Mouse (Mus musculus): Measurements from ENCODE around the gene Brd2. TPM values are rescaled to one million over a fixed set of nuclear protein-coding genes. Genes with fewer than 3 reads are reported as not detected.
"Not testable (repeated sequence)": the region's sequence is repeated elsewhere in the genome, so short reads cannot be mapped to it uniquely, and the experiment has no call there.

The Brd2 gene
- polyA plus RNA-seq, 1 experiment from 2014 or later = 74.9 TPM

GRCm38 (mm10) chr17:34152923-34153322 is 30.5 kb upstream of the Brd2 start, which contains the start of gene H2-DMb1:
Gene H2-DMb1 (plus strand): TSS chr17:34153072.
- Histone ChIP-seq H3K27ac (replicated peaks in 1 of 2; ENCODE audit: control insufficient read depth in 1 of 2, insufficient read depth in 1 of 2, low read depth in 2 of 2, low read length in 2 of 2) (no peak within 1 kb of the TSS), H3K9ac (ENCODE audit: low read length) (no peak within 1 kb of the TSS), H3K4me3 (ENCODE audit: control insufficient read depth in 1 of 2, insufficient read depth in 1 of 2, low read depth in 1 of 2, low read length in 2 of 2) (no peak within 1 kb of the TSS), H3K27me3 (ENCODE audit: control insufficient read depth, insufficient read depth, low read length) (no peaks in the 10 kb centered on the region), H3K36me3 (ENCODE audit: control insufficient read depth, insufficient read depth, low read length) (no peaks in the 10 kb centered on the region), H3K9me3 (ENCODE audit: control insufficient read depth, low read length) (no peaks in the 10 kb centered on the region), H3K4me2 (ENCODE audit: low read length) (no peak within 1 kb of the TSS), H3K4me1 (ENCODE audit: control insufficient read depth in 2 of 2, insufficient read depth in 2 of 2, low read length in 2 of 2) (no peaks in the 10 kb centered on the region)
- WGBS = 49% methylated on average over 4 of the region's 4 CpGs
- ATAC-seq (ENCODE audit: insufficient number of reproducible peaks, insufficient read depth, low FRiP score, low read depth) = no peak

DNA sequence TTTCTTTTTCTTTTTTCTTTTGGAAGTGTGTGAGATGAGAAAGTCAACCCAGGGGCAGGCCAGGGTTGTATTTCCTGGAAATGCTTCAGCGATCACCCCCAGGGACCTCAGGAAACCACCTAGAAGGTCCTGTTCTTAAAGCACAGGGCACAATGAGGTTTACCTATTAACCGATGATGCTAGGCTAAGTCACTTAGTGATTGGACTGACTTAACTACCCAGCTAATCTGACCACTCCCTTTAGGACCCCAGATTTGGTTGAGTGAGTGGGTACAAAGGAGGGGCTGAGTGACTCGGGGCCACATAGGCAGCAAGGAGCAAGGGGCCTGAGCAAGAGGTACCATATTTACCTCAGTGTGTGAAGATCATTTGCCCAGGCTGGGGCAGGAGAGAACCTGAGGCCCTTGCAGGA is 22.5 kb upstream of the Brd2 start:
- Histone ChIP-seq H3K27ac (replicated peaks in 1 of 2; ENCODE audit: control insufficient read depth in 1 of 2, insufficient read depth in 1 of 2, low read depth in 2 of 2, low read length in 2 of 2) (no peak overlapping the region), H3K9me3 (ENCODE audit: control insufficient read depth, low read length) (no peaks in the 10 kb centered on the region), H3K4me2 (ENCODE audit: low read length) (no peak overlapping the region), H3K4me3 (ENCODE audit: control insufficient read depth in 1 of 2, insufficient read depth in 1 of 2, low read depth in 1 of 2, low read length in 2 of 2) (no peak overlapping the region), H3K36me3 (ENCODE audit: control insufficient read depth, insufficient read depth, low read length) (no peaks in the 10 kb centered on the region), H3K27me3 (ENCODE audit: control insufficient read depth, insufficient read depth, low read length) (peaks cover 16% of the 10 kb centered on the region; the same call in 1 of the 2 replicates), H3K9ac (ENCODE audit: low read length) (no peak overlapping the region), H3K4me1 (ENCODE audit: control insufficient read depth in 2 of 2, insufficient read depth in 2 of 2, low read length in 2 of 2) (peaks cover 3% of the 10 kb centered on the region in 2 experiments; a peak in 2 of 4 replicates)
- WGBS = 69% methylated on average over 3 of the region's 3 CpGs
- ATAC-seq (ENCODE audit: insufficient number of reproducible peaks, insufficient read depth, low FRiP score, low read depth) = no peak

DNA sequence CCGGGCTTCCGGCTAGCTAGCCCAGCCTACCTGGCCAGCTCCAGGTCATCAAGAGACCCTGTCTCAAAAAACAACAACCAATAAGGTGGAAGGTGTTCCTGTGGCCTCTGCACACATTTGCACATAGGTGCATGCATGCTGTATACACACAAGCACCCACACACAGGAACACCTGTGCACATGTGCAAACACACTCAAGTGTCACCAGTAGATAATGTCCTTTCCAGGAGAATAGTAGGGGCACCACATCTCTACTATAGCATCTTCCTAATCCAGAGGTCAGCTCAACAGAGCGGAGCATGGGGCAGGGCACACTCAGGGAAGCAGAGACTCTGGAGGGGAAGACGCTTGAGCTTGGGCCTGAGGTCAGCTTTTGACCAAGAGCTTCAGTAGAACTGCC is 21.8 kb upstream of the Brd2 start:
- WGBS = 92% methylated on average over 4 of the region's 4 CpGs
- H3K4me3 ChIP-seq (ENCODE audit: control insufficient read depth in 1 of 2, insufficient read depth in 1 of 2, low read depth in 1 of 2, low read length in 2 of 2); H3K36me3 ChIP-seq (ENCODE audit: control insufficient read depth, insufficient read depth, low read length); H3K4me1 ChIP-seq (ENCODE audit: control insufficient read depth in 2 of 2, insufficient read depth in 2 of 2, low read length in 2 of 2); H3K4me2 ChIP-seq (ENCODE audit: low read length); ATAC-seq (ENCODE audit: insufficient number of reproducible peaks, insufficient read depth, low FRiP score, low read depth); H3K9ac ChIP-seq (ENCODE audit: low read length); H3K9me3 ChIP-seq (ENCODE audit: control insufficient read depth, low read length); H3K27ac ChIP-seq (replicated peaks in 1 of 2; ENCODE audit: control insufficient read depth in 1 of 2, insufficient read depth in 1 of 2, low read depth in 2 of 2, low read length in 2 of 2): not testable (repeated sequence)
- H3K27me3 ChIP-seq (ENCODE audit: control insufficient read depth, insufficient read depth, low read length) = peaks cover 19% of the 10 kb centered on the region; the same call in 1 of the 2 replicates

GRCm38 (mm10) chr17:34143461-34143860 is 21.0 kb upstream of the Brd2 start:
- Histone ChIP-seq H3K9me3 (ENCODE audit: control insufficient read depth, low read length) (no peaks in the 10 kb centered on the region), H3K4me2 (ENCODE audit: low read length) (no peak overlapping the region), H3K36me3 (ENCODE audit: control insufficient read depth, insufficient read depth, low read length) (no peaks in the 10 kb centered on the region), H3K9ac (ENCODE audit: low read length) (no peak overlapping the region), H3K4me3 (ENCODE audit: control insufficient read depth in 1 of 2, insufficient read depth in 1 of 2, low read depth in 1 of 2, low read length in 2 of 2) (no peak overlapping the region), H3K27ac (replicated peaks in 1 of 2; ENCODE audit: control insufficient read depth in 1 of 2, insufficient read depth in 1 of 2, low read depth in 2 of 2, low read length in 2 of 2) (no peak overlapping the region), H3K4me1 (ENCODE audit: control insufficient read depth in 2 of 2, insufficient read depth in 2 of 2, low read length in 2 of 2) (peaks cover 3 to 9% of the 10 kb centered on the region in 2 experiments; a peak in 2 of 4 replicates), H3K27me3 (ENCODE audit: control insufficient read depth, insufficient read depth, low read length) (peaks cover 25% of the 10 kb centered on the region)
- ATAC-seq (ENCODE audit: insufficient number of reproducible peaks, insufficient read depth, low FRiP score, low read depth) = no peak
- 55% methylated on average over 5 of the region's 5 CpGs for WGBS

DNA sequence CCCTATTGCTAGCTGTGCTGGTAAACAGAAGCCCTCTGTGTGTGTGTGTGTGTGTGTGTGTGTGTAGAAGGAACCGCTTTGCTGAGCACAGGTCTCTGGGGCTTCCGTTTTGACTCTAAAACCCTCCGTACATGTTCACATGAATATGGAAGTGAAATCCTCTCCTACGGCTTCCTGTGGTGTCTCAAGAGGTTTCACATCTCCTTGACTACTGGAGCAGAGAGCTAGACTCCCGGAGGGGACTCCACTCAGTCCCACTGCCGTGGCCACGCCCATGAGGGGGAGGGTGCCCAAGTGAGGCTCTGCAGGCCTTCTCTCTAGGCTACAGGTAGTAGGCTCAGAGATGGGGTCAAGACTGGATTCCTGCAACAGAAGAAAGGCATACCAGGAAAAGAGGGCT is 20.6 kb upstream of the Brd2 start, which contains the start of gene H2-DMb2:
Gene H2-DMb2 (plus strand): TSS at position 275 of the 400 bp plus-strand sequence.
- H3K4me2 ChIP-seq (ENCODE audit: low read length) = no peak within 1 kb of the TSS
- no peak within 1 kb of the TSS for H3K4me3 ChIP-seq (ENCODE audit: control insufficient read depth in 1 of 2, insufficient read depth in 1 of 2, low read depth in 1 of 2, low read length in 2 of 2)
- H3K27me3 ChIP-seq (ENCODE audit: control insufficient read depth, insufficient read depth, low read length) = peaks cover 29% of the 10 kb centered on the region
- H3K4me1 ChIP-seq (ENCODE audit: control insufficient read depth in 2 of 2, insufficient read depth in 2 of 2, low read length in 2 of 2) = peaks cover 3 to 9% of the 10 kb centered on the region in 2 experiments; a peak in 2 of 4 replicates
- H3K9me3 ChIP-seq (ENCODE audit: control insufficient read depth, low read length) = no peaks in the 10 kb centered on the region
- 38% methylated on average over 7 of the region's 7 CpGs for WGBS
- H3K27ac ChIP-seq (replicated peaks in 1 of 2; ENCODE audit: control insufficient read depth in 1 of 2, insufficient read depth in 1 of 2, low read depth in 2 of 2, low read length in 2 of 2) = no peak within 1 kb of the TSS
- H3K9ac ChIP-seq (ENCODE audit: low read length) = no peak within 1 kb of the TSS
- no peaks in the 10 kb centered on the region for H3K36me3 ChIP-seq (ENCODE audit: control insufficient read depth, insufficient read depth, low read length)
- ATAC-seq (ENCODE audit: insufficient number of reproducible peaks, insufficient read depth, low FRiP score, low read depth) = no peak

DNA sequence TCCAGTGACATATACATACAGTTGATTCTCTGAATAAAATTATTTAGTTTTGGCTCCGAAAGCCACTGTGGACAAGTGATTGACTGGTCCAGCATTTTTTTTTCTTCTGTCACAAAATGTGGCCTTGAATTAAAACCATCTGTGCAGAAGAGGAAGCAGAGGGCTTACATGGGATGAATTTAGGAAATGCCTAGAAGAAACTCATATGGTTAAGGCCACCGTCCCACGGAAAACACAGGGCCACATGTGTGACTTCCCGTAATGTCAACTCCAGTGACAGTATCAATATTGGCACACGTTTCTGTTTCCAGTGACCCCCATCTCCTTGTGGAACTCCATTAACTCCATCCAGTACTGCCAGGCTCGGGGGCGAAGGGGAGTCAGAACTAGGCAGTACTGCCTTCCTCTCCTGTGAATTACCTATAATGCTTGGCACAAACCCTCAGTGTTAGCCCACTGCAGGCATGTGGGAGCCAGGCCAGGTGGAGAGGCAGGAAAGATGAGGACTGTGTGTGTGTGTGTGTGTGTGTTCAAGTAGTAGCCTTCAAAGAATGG is 20.1 kb upstream of the Brd2 start:
- no peak overlapping the region for H3K4me2 ChIP-seq (ENCODE audit: low read length)
- H3K27ac ChIP-seq (replicated peaks in 1 of 2; ENCODE audit: control insufficient read depth in 1 of 2, insufficient read depth in 1 of 2, low read depth in 2 of 2, low read length in 2 of 2) = no peak overlapping the region
- H3K4me1 ChIP-seq (ENCODE audit: control insufficient read depth in 2 of 2, insufficient read depth in 2 of 2, low read length in 2 of 2) = peaks cover 3 to 9% of the 10 kb centered on the region in 2 experiments; a peak in 2 of 4 replicates
- no peaks in the 10 kb centered on the region for H3K36me3 ChIP-seq (ENCODE audit: control insufficient read depth, insufficient read depth, low read length)
- ATAC-seq (ENCODE audit: insufficient number of reproducible peaks, insufficient read depth, low FRiP score, low read depth) = no peak
- H3K9ac ChIP-seq (ENCODE audit: low read length) = no peak overlapping the region
- no peaks in the 10 kb centered on the region for H3K9me3 ChIP-seq (ENCODE audit: control insufficient read depth, low read length)
- WGBS = 72% methylated on average over 7 of the region's 7 CpGs
- no peak overlapping the region for H3K4me3 ChIP-seq (ENCODE audit: control insufficient read depth in 1 of 2, insufficient read depth in 1 of 2, low read depth in 1 of 2, low read length in 2 of 2)
- H3K27me3 ChIP-seq (ENCODE audit: control insufficient read depth, insufficient read depth, low read length) = peaks cover 34% of the 10 kb centered on the region

- Histone ChIP-seq H3K27me3 (ENCODE audit: control insufficient read depth, insufficient read depth, low read length) (peaks cover 39% of the 10 kb centered on the region), H3K4me3 (ENCODE audit: control insufficient read depth in 1 of 2, insufficient read depth in 1 of 2, low read depth in 1 of 2, low read length in 2 of 2) (no peak overlapping the region), H3K4me2 (ENCODE audit: low read length) (no peak overlapping the region), H3K9ac (ENCODE audit: low read length) (no peak overlapping the region), H3K4me1 (ENCODE audit: control insufficient read depth in 2 of 2, insufficient read depth in 2 of 2, low read length in 2 of 2) (peaks cover 3 to 9% of the 10 kb centered on the region in 2 experiments; a peak in 2 of 4 replicates), H3K9me3 (ENCODE audit: control insufficient read depth, low read length) (no peaks in the 10 kb centered on the region), H3K27ac (replicated peaks in 1 of 2; ENCODE audit: control insufficient read depth in 1 of 2, insufficient read depth in 1 of 2, low read depth in 2 of 2, low read length in 2 of 2) (no peak overlapping the region), H3K36me3 (ENCODE audit: control insufficient read depth, insufficient read depth, low read length) (no peaks in the 10 kb centered on the region)
- 58% methylated on average over 4 of the region's 4 CpGs for WGBS
- ATAC-seq (ENCODE audit: insufficient number of reproducible peaks, insufficient read depth, low FRiP score, low read depth) = no peak
Measured at GRCm38 (mm10) chr17:34141448-34141847, 19.0 kb upstream of the Brd2 start.

DNA sequence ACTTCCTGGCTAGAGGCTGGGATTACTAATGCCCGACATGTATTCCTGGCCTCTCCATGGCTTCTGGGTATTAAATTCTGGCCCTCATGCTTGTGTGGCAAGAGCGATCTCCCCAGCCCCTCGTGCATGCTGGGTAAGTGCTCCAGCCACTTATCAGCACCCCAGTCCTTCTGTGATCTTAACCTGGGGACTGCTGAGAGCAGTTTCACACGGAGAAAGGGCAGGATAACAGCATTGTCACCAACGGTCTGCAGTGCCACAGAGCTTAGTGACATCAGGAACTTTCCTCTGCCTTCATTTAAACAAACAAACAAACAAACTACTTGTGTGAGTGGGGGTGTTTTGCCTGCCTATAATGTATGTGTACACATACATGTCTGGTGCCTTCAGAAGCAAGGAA is 17.8 kb upstream of the Brd2 start:
- no peak overlapping the region for H3K27ac ChIP-seq (replicated peaks in 1 of 2; ENCODE audit: control insufficient read depth in 1 of 2, insufficient read depth in 1 of 2, low read depth in 2 of 2, low read length in 2 of 2)
- WGBS = under 1% methylated on average over 5 of the region's 5 CpGs
- no peaks in the 10 kb centered on the region for H3K9me3 ChIP-seq (ENCODE audit: control insufficient read depth, low read length)
- ATAC-seq (ENCODE audit: insufficient number of reproducible peaks, insufficient read depth, low FRiP score, low read depth) = no peak
- no peak overlapping the region for H3K9ac ChIP-seq (ENCODE audit: low read length)
- H3K27me3 ChIP-seq (ENCODE audit: control insufficient read depth, insufficient read depth, low read length) = peaks cover 39% of the 10 kb centered on the region
- H3K4me1 ChIP-seq (ENCODE audit: control insufficient read depth in 2 of 2, insufficient read depth in 2 of 2, low read length in 2 of 2) = peaks cover 5 to 12% of the 10 kb centered on the region in 2 experiments; a peak in 2 of 4 replicates
- peak overlapping the region; percentile 75 for H3K4me2 ChIP-seq (ENCODE audit: low read length)
- H3K4me3 ChIP-seq (ENCODE audit: control insufficient read depth in 1 of 2, insufficient read depth in 1 of 2, low read depth in 1 of 2, low read length in 2 of 2) = no peak overlapping the region
- H3K36me3 ChIP-seq (ENCODE audit: control insufficient read depth, insufficient read depth, low read length) = no peaks in the 10 kb centered on the region
